Mouse (Mus musculus) embryonic fibroblast, embryonic 13.5 days (primary cell): Measurements from ENCODE around the gene Cdkn2d.

ENCODE experiments used
- CTCF ChIP-seq: IDR thresholded peaks from 2 replicates; pipeline ENCODE4 v1.5.1; 2011; ENCODE audit warnings: mild to moderate bottlenecking, control low read depth, low read length, moderate library complexity, borderline replicate concordance; ENCODE audit not compliant: insufficient read depth
- POLR2A ChIP-seq: IDR thresholded peaks from 2 replicates; pipeline ENCODE4 v1.6.1; 2011; ENCODE audit warnings: low read depth, mild to moderate bottlenecking, control low read depth, low read length, moderate library complexity

- TF ChIP-seq CTCF (no peak), POLR2A (no peak)
These were observed 17.5 kb downstream of the Cdkn2d start for GRCm38 (mm10) chr9:21273520-21274228.
